Mouse (Mus musculus): ENCODE data around the gene Hyal3. TPM values are rescaled to one million over a fixed set of nuclear protein-coding genes. Genes with fewer than 3 reads are reported as not detected.
"Not testable (repeated sequence)": the region's sequence is repeated elsewhere in the genome, so short reads cannot be mapped to it uniquely, and the experiment has no call there.

Gene Hyal3
- polyA plus RNA-seq, 1 experiment from 2014 or later = 0.33 TPM

- H3K9ac ChIP-seq (ENCODE audit: low read depth, low read length) = peak overlapping the region; percentile 40; the same call in 1 of the 2 replicates
- H3K4me1 ChIP-seq (ENCODE audit: control insufficient read depth, insufficient read depth, low read length) = peaks cover 38% of the 10 kb centered on the region
- H3K27ac ChIP-seq (ENCODE audit: low read depth, low read length) = no peak overlapping the region
- H3K27me3 ChIP-seq (ENCODE audit: control insufficient read depth, insufficient read depth, low read length) = no peaks in the 10 kb centered on the region
- WGBS (ENCODE audit: insufficient replicate concordance) = 86% methylated on average over 22 of the region's 22 CpGs
- no peaks in the 10 kb centered on the region for H3K9me3 ChIP-seq (replicated peaks; ENCODE audit: control insufficient read depth, low read length)
- peak overlapping the region; percentile 85 for H3K4me3 ChIP-seq (ENCODE audit: low read depth, low read length)
- H3K4me2 ChIP-seq = peak overlapping the region; percentile 93
- ATAC-seq (replicated peaks; ENCODE audit: insufficient number of reproducible peaks, low FRiP score, low TSS enrichment) = no peak
- H3K36me3 ChIP-seq (ENCODE audit: control insufficient read depth, insufficient read depth, low read length) = peaks cover 20% of the 10 kb centered on the region
Measured at GRCm38 (mm10) chr9:107571534-107572326, 8.9 kb upstream of the Hyal3 start.

GRCm38 (mm10) chr9:107572327-107572662 lies 8.3 kb upstream of the Hyal3 start:
- Histone ChIP-seq H3K9me3 (replicated peaks; ENCODE audit: control insufficient read depth, low read length) (no peaks in the 10 kb centered on the region), H3K27me3 (ENCODE audit: control insufficient read depth, insufficient read depth, low read length) (no peaks in the 10 kb centered on the region), H3K4me3 (ENCODE audit: low read depth, low read length) (no peak overlapping the region), H3K4me2 (no peak overlapping the region), H3K36me3 (ENCODE audit: control insufficient read depth, insufficient read depth, low read length) (peaks cover 20% of the 10 kb centered on the region), H3K27ac (ENCODE audit: low read depth, low read length) (no peak overlapping the region), H3K4me1 (ENCODE audit: control insufficient read depth, insufficient read depth, low read length) (peaks cover 43% of the 10 kb centered on the region), H3K9ac (ENCODE audit: low read depth, low read length) (no peak overlapping the region)
- no peak for ATAC-seq (replicated peaks; ENCODE audit: insufficient number of reproducible peaks, low FRiP score, low TSS enrichment)
- 91% methylated on average over 2 of the region's 2 CpGs for WGBS (ENCODE audit: insufficient replicate concordance)

- H3K9me3 ChIP-seq (replicated peaks; ENCODE audit: control insufficient read depth, low read length); H3K27me3 ChIP-seq (ENCODE audit: control insufficient read depth, insufficient read depth, low read length); ATAC-seq (replicated peaks; ENCODE audit: insufficient number of reproducible peaks, low FRiP score, low TSS enrichment); H3K4me3 ChIP-seq (ENCODE audit: low read depth, low read length); H3K4me2 ChIP-seq; H3K27ac ChIP-seq (ENCODE audit: low read depth, low read length); H3K9ac ChIP-seq (ENCODE audit: low read depth, low read length): not testable (repeated sequence)
- WGBS (ENCODE audit: insufficient replicate concordance) = 82% methylated on average over 6 of the region's 6 CpGs
- Histone ChIP-seq H3K4me1 (ENCODE audit: control insufficient read depth, insufficient read depth, low read length) (peaks cover 37% of the 10 kb centered on the region), H3K36me3 (ENCODE audit: control insufficient read depth, insufficient read depth, low read length) (peaks cover 20% of the 10 kb centered on the region)
Measured at GRCm38 (mm10) chr9:107573774-107574173, 6.8 kb upstream of the Hyal3 start.

GRCm38 (mm10) chr9:107575579-107576356 lies 4.8 kb upstream of the Hyal3 start:
- Histone ChIP-seq H3K9me3 (replicated peaks; ENCODE audit: control insufficient read depth, low read length) (no peaks in the 10 kb centered on the region), H3K9ac (ENCODE audit: low read depth, low read length) (no peak overlapping the region), H3K4me3 (ENCODE audit: low read depth, low read length) (no peak overlapping the region), H3K4me1 (ENCODE audit: control insufficient read depth, insufficient read depth, low read length) (peaks cover 25% of the 10 kb centered on the region), H3K36me3 (ENCODE audit: control insufficient read depth, insufficient read depth, low read length) (peaks cover 14% of the 10 kb centered on the region), H3K27me3 (ENCODE audit: control insufficient read depth, insufficient read depth, low read length) (no peaks in the 10 kb centered on the region), H3K27ac (ENCODE audit: low read depth, low read length) (no peak overlapping the region), H3K4me2 (no peak overlapping the region; the same call in 1 of the 2 replicates)
- ATAC-seq (replicated peaks; ENCODE audit: insufficient number of reproducible peaks, low FRiP score, low TSS enrichment) = no peak
- 79% methylated on average over 14 of the region's 14 CpGs for WGBS (ENCODE audit: insufficient replicate concordance)

GRCm38 (mm10) chr9:107576357-107577107 lies 4.1 kb upstream of the Hyal3 start, which contains the start of gene Hyal1:
Hyal1 (plus strand) TSS chr9:107576927.
- peak; percentile 74 for ATAC-seq (replicated peaks; ENCODE audit: insufficient number of reproducible peaks, low FRiP score, low TSS enrichment)
- Histone ChIP-seq H3K27ac (ENCODE audit: low read depth, low read length) (no peak within 1 kb of the TSS), H3K9me3 (replicated peaks; ENCODE audit: control insufficient read depth, low read length) (no peaks in the 10 kb centered on the region), H3K4me2 (peak within 1 kb of the TSS; percentile 64), H3K4me3 (ENCODE audit: low read depth, low read length) (peak within 1 kb of the TSS; percentile 27), H3K4me1 (ENCODE audit: control insufficient read depth, insufficient read depth, low read length) (peaks cover 23% of the 10 kb centered on the region), H3K9ac (ENCODE audit: low read depth, low read length) (peak within 1 kb of the TSS; percentile 60), H3K27me3 (ENCODE audit: control insufficient read depth, insufficient read depth, low read length) (no peaks in the 10 kb centered on the region), H3K36me3 (ENCODE audit: control insufficient read depth, insufficient read depth, low read length) (peaks cover 12% of the 10 kb centered on the region)
- WGBS (ENCODE audit: insufficient replicate concordance) = 25% methylated on average over 16 of the region's 16 CpGs

GRCm38 (mm10) chr9:107577871-107578270 lies 2.7 kb upstream of the Hyal3 start:
- Histone ChIP-seq H3K27ac (ENCODE audit: low read depth, low read length) (no peak overlapping the region), H3K36me3 (ENCODE audit: control insufficient read depth, insufficient read depth, low read length) (peaks cover 5% of the 10 kb centered on the region; the same call in 1 of the 2 replicates), H3K4me1 (ENCODE audit: control insufficient read depth, insufficient read depth, low read length) (peaks cover 19% of the 10 kb centered on the region), H3K9me3 (replicated peaks; ENCODE audit: control insufficient read depth, low read length) (no peaks in the 10 kb centered on the region), H3K9ac (ENCODE audit: low read depth, low read length) (no peak overlapping the region), H3K4me3 (ENCODE audit: low read depth, low read length) (no peak overlapping the region), H3K4me2 (no peak overlapping the region), H3K27me3 (ENCODE audit: control insufficient read depth, insufficient read depth, low read length) (no peaks in the 10 kb centered on the region)
- WGBS (ENCODE audit: insufficient replicate concordance) = 87% methylated on average over 10 of the region's 10 CpGs
- ATAC-seq (replicated peaks; ENCODE audit: insufficient number of reproducible peaks, low FRiP score, low TSS enrichment) = no peak

- H3K27ac ChIP-seq (ENCODE audit: low read depth, low read length) = no peak within 1 kb of the TSS; the same call in 1 of the 2 replicates
- H3K4me1 ChIP-seq (ENCODE audit: control insufficient read depth, insufficient read depth, low read length) = peaks cover 19% of the 10 kb centered on the region
- H3K36me3 ChIP-seq (ENCODE audit: control insufficient read depth, insufficient read depth, low read length) = peaks cover under 1% of the 10 kb centered on the region; the same call in 1 of the 2 replicates
- H3K9me3 ChIP-seq (replicated peaks; ENCODE audit: control insufficient read depth, low read length) = no peaks in the 10 kb centered on the region
- no peak for ATAC-seq (replicated peaks; ENCODE audit: insufficient number of reproducible peaks, low FRiP score, low TSS enrichment)
- no peak within 1 kb of the TSS for H3K4me3 ChIP-seq (ENCODE audit: low read depth, low read length)
- 74% methylated on average over 3 of the region's 3 CpGs for WGBS (ENCODE audit: insufficient replicate concordance)
- no peak within 1 kb of the TSS for H3K4me2 ChIP-seq
- H3K9ac ChIP-seq (ENCODE audit: low read depth, low read length) = no peak within 1 kb of the TSS
- no peaks in the 10 kb centered on the region for H3K27me3 ChIP-seq (ENCODE audit: control insufficient read depth, insufficient read depth, low read length)
Measured at GRCm38 (mm10) chr9:107578587-107578986, 2.0 kb upstream of the Hyal3 start, which contains the start of gene Naa80. Naa80 (plus strand) TSS chr9:107578887.

All from heart, embryonic 11.5 days (tissue).